Mouse (Mus musculus) CD4-positive, CD25-positive, alpha-beta regulatory T cell (primary cell): Measurements from ENCODE around the gene Crkl. TPM values are rescaled to one million over a fixed set of nuclear protein-coding genes. Genes with fewer than 3 reads are reported as not detected.

ENCODE experiments used
- polyA plus RNA-seq: library from polyadenylated mRNA; unstranded; fragments of 100-300 nt; shearing (Covaris generic); gene quantifications from one replicate; pipeline ENCODE4 v1.2.1, GENCODE M21; 2017

Crkl gene
- 65.7 TPM for polyA plus RNA-seq

DNA sequence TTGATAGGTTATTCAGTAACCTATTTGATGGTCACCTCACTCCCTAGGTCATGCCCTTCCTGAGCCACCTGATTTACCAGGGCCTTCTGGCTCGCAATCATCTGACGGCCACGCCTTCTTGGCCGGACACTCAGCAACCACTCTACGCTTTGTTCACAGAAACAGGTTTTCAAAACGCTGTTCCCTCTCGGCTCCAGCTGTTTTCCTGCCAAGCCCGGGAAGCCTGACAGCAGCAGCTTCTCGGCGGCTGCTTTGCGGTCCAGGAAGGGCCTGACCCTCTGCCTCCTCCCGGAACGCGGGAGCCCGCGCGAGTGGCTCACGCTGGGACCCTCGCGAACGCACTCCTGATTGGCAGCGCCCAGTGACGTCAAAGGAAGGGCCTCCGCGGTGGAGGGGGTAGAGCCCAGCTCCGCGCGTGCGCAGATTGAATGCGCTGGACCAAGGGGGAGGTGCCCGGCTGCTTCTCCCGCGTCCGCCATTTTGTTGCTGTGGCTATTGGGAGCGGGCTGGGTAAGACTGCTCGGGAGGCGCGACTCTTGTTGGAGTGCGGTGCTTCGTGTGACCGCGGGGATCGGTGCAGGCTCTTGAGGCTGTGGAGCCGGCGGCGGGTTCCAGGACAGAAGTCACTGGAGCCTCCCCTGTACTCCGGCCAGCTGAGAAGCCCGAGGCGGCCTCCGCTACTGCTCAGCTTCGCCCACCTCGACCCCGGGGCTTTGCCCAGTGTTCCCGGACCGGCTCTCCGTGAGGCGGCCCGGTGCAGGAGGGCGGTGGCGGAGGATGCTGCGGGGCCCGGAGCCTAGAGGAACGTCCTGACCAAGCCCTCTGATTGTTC, at the start of gene Crkl:
Gene Crkl, plus strand, starts transcription at position 447 of the 832 bp plus-strand sequence.

DNA sequence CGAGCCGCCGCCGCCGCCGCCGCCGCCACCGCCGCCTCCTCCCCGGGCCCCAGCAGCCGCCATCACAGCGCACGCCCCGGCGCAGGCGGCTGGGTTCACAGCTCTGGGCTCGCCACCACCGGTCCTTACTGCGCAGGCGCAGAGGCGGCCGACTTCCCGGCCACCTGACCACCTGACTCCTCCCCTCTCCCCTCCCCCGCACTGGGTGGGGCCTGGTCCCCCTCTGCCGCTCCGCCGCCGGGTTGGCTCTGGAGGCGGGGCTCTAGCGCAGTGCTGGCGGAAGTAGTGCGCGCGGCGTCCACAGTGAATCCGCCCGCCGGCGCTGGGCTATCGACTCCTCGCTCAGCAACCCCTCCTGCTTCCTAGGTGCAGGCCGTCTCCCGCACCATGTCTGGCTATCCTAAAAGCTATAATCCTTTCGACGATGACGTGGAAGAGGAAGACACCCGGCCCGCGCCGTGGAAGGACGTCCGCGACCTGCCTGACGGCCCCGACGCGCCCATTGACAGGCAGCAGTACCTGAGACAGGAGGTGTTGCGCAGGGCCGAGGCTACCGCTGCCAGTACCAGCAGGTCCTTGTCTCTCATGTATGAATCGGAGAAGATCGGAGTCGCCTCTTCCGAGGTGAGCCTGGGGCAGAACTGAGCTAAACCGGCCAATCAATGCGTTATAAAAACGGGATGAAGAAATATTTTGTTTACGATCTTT, 45.9 kb upstream of the Crkl start, which contains the start of the genes Snap29 and Pi4ka:
Gene Snap29, plus strand, starts transcription at position 251 of the 708 bp plus-strand sequence.
Gene Pi4ka, minus strand, starts transcription at position 579 of the 708 bp plus-strand sequence.

DNA sequence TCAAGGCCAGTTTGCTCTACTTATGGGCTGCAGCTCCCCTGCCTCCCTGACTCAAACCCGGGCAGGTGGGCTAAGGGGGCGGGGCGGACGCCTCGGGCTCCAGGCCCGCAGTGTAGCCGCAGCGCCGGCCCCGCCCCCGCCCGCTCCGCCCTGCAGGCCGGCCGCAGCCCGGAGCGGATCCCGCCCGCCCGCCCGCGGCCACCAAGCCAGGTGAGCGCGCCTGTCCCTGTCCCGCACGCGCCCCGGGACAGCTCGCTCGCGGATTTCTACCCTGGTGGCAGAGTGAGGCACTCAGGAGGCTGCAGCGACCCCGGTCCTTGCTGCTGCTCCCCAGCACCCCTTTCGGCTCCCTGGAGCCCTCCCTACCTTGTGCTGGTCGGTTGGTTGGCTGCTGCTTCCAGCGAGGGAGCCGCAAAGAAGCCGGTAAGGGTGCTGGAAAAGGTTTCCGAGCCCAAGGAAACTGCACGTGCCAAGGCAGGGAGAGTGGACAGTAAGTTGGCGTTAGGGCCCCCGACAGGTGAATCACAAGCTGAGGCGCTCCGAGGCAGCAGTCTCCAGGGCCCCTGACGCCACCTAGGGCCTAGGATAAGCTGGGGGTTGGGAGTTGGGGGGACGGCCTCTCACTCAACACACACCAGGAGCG, 37.8 kb downstream of the Crkl start, which contains the start of gene Aifm3:
Gene Aifm3, plus strand, starts transcription at position 143 of the 643 bp plus-strand sequence.

DNA sequence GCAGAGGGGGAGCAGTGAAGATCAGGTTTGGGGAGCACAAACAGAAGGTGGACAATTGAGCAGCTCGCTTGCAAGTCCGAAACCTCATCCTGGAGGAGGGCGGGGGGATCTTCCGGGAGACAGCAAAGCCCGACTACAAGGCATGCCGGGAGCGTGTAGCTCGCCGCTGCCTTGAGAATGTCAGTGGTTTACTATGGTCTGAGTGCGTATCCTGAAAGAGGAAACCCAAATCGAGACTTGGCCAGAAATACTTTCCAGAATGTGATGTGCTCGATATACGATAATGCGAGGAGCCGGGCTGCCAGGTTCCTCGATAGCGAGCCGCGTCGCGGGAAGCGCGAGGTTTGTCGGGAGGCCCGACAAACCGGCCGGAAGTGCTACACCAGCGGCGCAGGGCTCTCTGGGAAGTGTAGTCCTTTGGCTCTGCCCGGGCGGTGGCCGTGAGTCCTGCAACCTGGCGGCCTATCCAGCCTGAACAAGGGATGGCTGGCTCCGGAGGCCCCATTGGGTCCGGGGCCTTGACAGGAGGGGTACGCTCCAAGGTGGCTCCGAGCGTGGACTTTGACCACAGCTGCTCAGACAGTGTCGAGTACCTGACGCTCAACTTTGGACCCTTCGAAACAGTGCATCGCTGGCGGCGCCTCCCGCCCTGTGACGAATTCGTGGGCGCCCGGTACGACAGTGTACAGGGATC, 56.9 kb downstream of the Crkl start, which contains the start of gene Lztr1:
Gene Lztr1, plus strand, starts transcription at position 143 of the 694 bp plus-strand sequence.

DNA sequence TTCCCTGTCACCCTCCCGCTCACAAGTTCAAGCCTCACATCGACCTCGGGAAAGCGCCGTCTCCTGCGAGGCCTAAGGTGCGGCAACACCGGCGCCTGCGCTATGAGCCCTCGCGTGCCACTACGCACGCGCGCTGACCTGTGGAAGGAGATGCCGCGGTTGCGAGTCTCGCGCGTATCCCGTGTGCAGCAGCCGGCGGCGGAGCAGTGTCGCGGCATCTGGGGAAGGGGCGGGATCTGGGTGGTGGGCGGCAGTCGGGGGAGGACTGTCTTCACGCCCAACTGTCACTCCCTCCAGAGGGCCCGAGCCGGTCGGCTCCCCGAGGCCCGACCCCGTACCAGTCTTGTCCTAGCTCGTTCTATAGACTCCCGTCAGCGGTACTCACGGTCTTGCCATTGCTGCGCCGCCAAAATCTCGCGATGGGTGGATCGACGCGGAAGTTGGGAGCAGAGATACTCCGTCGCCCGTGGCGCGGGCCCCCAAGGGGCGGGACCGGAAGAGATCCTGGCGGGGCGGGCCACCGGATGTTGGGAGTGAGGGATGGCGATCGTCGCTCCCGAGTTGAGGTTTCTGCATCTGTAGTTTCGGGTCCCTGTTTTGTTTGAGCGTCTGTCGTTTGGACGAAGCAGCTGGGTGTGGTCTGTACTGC, 79.0 kb downstream of the Crkl start, which contains the start of gene Thap7:
Gene Thap7, minus strand, starts transcription at position 497 of the 649 bp plus-strand sequence.

Other genes starting within 250 kb of the Crkl start
- 289 TPM for gene Ube2l3, start 249.3 kb upstream of the Crkl start, polyA plus RNA-seq
- not detected for gene Rimbp3, start 243.4 kb upstream of the Crkl start, polyA plus RNA-seq
- gene Hic2, start 218.4 kb upstream of the Crkl start, polyA plus RNA-seq: 2.4 TPM
- 145 TPM for gene Tmem191c, start 175.9 kb upstream of the Crkl start, polyA plus RNA-seq
- gene Serpind1, start 120.6 kb upstream of the Crkl start, polyA plus RNA-seq: 0.29 TPM
- gene Snap29, start 46.0 kb upstream of the Crkl start, polyA plus RNA-seq: 19.4 TPM
- 71.0 TPM for gene Pi4ka, start 45.7 kb upstream of the Crkl start, polyA plus RNA-seq
- gene Aifm3, start 37.6 kb downstream of the Crkl start, polyA plus RNA-seq: not detected
- gene Lztr1, start 56.7 kb downstream of the Crkl start, polyA plus RNA-seq: 72.2 TPM
- 80.5 TPM for gene Thap7, start 79.1 kb downstream of the Crkl start, polyA plus RNA-seq
- gene Lrrc74b, start 109.3 kb downstream of the Crkl start, polyA plus RNA-seq: not detected
- gene P2rx6, start 109.9 kb downstream of the Crkl start, polyA plus RNA-seq: not detected
- gene Slc7a4, start 131.2 kb downstream of the Crkl start, polyA plus RNA-seq: 1.6 TPM
- gene Smpd4, start 167.4 kb downstream of the Crkl start, polyA plus RNA-seq: 20.8 TPM
- gene Ccdc74a, start 194.5 kb downstream of the Crkl start, polyA plus RNA-seq: 0.72 TPM